Mouse (Mus musculus) liver, embryonic 12.5 days (tissue): ENCODE data around the gene Adamts4. TPM values are rescaled to one million over a fixed set of nuclear protein-coding genes. Genes with fewer than 3 reads are reported as not detected.
A peak's percentile ranks its signal among the peaks of the same experiment; 100 is the strongest.

Experiments
- ATAC-seq: fragments of 200-750 bp; cut with Nextera tagmentation; 2 replicates; pipeline ENCODE4 v1.8.0; 2017; ENCODE audit warnings: moderate number of reproducible peaks, mild to moderate bottlenecking, moderate library complexity
- H3K27ac ChIP-seq: fragments of 300-500 bp; sonication (generic); 2 replicates; pipeline ENCODE4 v1.5.1; 2016; ENCODE audit warnings: mild to moderate bottlenecking
- H3K27me3 ChIP-seq: fragments of 300-500 bp; sonication (generic); replicated peaks from 2 replicates; pipeline ENCODE4 v1.6.1; 2016; ENCODE audit warnings: mild to moderate bottlenecking, moderate library complexity
- H3K36me3 ChIP-seq: fragments of 300-500 bp; sonication (generic); 2 replicates; pipeline ENCODE4 v1.6.1; 2016; ENCODE audit warnings: mild to moderate bottlenecking, moderate library complexity
- H3K4me1 ChIP-seq: fragments of 300-500 bp; sonication (generic); 2 replicates; pipeline ENCODE4 v1.6.1; 2016
- H3K4me2 ChIP-seq: fragments of 300-500 bp; sonication (generic); 2 replicates; pipeline ENCODE4 v1.6.1; 2016; ENCODE audit warnings: mild to moderate bottlenecking, moderate library complexity
- H3K4me3 ChIP-seq: fragments of 300-500 bp; sonication (generic); 2 replicates; pipeline ENCODE4 v1.5.1; 2016; ENCODE audit warnings: mild to moderate bottlenecking, moderate library complexity
- H3K9ac ChIP-seq: fragments of 300-500 bp; sonication (generic); 2 replicates; pipeline ENCODE4 v1.6.1; 2016; ENCODE audit warnings: mild to moderate bottlenecking, moderate library complexity
- H3K9me3 ChIP-seq: fragments of 300-500 bp; sonication (generic); replicated peaks from 2 replicates; pipeline ENCODE4 v1.6.1; 2016; ENCODE audit warnings: mild to moderate bottlenecking, moderate library complexity
- WGBS: fragments of 180-500 bp; shearing (Covaris S2); methylation state at CpG from one replicate; pipeline ENCODE4 v1.1.7; 2016; ENCODE audit not compliant: insufficient replicate concordance; 5-methylcytosine and 5-hydroxymethylcytosine counted together
- polyA plus RNA-seq: library from polyadenylated mRNA; unstranded; fragments of >200 nt; fragmentation: Nextera tagmentation; extraction: Ambion mirVana; gene quantifications from 2 replicates; pipeline ENCODE4 v1.2.1, GENCODE M21; 2016

The Adamts4 gene
- polyA plus RNA-seq, 1 experiment from 2014 or later: 0.61 TPM

DNA sequence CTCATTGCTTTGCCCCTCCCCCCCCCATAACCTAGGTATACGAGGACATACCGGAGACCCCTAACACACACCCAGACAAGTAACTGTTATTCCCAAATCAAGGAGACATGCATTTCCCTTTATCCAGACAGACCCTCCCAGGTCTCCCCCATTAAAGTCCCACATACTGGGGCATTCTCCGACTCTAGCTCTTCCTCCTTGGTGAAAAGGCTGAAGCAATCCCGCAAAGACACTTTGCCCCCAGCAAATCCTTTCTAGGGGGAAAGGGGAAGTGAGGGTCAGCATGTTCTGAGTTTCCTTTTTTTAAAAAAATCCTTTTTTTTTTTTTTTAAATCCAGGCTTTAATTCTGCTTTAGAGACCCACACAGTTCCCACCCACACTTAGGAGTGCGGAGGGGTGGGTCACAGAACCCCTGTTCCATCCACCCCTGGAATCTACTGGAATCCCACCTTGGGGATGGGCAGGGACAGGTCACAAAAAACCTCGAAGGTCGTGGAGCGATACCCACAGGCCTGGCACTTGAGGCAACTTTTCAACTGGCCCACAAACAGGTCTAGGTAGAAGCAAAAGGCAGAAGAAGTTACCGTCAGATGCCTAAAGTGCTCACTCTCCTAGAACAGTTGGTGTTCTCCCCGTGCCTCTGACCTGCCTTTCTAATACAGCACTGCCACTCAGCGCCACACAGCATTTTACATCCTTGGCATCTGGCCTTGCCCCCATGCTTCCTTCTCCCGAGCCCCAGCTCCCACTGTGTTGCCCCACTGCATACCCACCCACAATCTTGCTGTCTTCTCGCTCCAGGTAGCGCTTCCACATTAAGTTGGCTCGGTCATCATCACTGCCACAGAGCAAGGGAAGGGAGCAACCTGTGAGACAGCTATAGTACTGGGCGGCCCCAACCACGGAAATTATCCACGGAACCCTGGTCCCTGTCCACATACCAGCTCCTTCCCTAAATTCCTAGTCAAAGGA lies 33.3 kb downstream of the Adamts4 start:
- ATAC-seq: no peak
- peaks cover 72% of the 10 kb centered on the region for H3K4me1 ChIP-seq

DNA sequence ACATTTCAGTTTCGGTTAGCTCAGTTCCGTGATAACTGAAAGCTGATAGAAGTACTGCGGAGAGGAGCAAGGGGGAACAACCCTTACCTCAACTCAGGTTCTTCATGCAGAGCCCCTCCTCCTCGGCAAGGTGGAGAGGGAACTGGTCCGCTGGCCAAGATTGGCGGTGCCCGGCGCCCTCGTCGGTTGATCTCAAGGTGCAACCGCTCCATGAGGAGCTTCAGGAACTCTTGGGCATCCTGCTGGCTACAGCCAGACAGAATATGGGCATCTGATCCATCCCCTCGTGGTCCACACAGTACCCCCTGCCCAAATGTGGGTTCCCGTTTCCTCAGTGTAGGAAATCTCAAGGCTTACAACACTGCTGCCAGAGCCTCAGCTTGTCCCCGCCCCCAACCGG lies 34.3 kb downstream of the Adamts4 start:
- 83% methylated on average over 15 of the region's 15 CpGs for WGBS
- Histone ChIP-seq H3K4me1 (peaks cover 66% of the 10 kb centered on the region), H3K9me3 (no peaks in the 10 kb centered on the region), H3K27me3 (no peaks in the 10 kb centered on the region), H3K27ac (no peak overlapping the region; the same call in 1 of the 2 replicates), H3K36me3 (peaks cover 68% of the 10 kb centered on the region), H3K4me2 (no peak overlapping the region), H3K9ac (no peak overlapping the region), H3K4me3 (no peak overlapping the region)
- ATAC-seq: no peak

More for the DNA sequence above, 33.3 kb downstream of the Adamts4 start:
- Histone ChIP-seq H3K36me3 (peaks cover 68% of the 10 kb centered on the region), H3K4me3 (no peak overlapping the region), H3K27me3 (no peaks in the 10 kb centered on the region), H3K9ac (peak overlapping the region; percentile 95; the same call in 1 of the 2 replicates), H3K4me2 (peak overlapping the region; percentile 89), H3K9me3 (no peaks in the 10 kb centered on the region), H3K27ac (peak overlapping the region; percentile 99)
- WGBS: 78% methylated on average over 18 of the region's 18 CpGs

DNA sequence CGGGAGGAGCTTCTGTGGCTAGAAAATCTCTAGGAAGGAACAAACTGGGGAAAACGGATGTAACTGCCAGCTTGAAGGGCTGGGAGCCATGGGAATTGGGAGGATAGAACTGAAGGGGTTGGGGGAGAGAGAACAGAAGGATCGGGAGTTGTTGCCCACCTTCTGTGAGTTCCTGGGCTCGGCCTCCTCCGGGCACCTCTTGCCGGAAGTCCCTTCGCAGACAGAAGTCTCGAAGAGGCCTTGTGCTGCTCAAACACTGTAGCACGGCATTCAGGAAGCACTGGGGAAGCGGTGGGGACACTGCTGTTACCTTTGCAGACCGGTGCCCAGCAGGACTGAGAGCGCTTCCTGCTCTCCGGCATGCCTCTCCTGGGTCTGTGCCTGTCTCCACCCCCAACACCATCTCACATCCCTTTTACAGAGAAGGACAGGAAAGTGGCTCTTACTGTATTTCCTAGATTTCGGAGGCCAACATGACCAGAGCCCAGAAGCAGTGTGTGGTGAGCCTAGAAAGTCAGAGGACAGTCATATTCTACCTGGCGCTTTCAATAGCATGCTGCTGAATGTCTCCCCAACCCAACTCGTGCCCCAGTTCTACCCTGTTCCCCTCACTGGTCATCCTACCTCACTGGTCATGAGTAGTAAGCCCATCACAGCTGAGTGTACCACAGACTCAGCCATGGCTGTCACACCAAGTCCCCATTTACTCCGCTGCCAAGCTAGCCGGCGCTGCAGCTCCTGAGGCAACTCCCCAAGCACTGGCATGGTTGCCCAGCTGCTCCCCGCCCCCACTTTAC lies 35.1 kb downstream of the Adamts4 start:
- H3K9me3 ChIP-seq: no peaks in the 10 kb centered on the region
- H3K27me3 ChIP-seq: no peaks in the 10 kb centered on the region
- H3K9ac ChIP-seq: no peak overlapping the region
- 74% methylated on average over 20 of the region's 20 CpGs for WGBS
- peaks cover 60% of the 10 kb centered on the region for H3K4me1 ChIP-seq
- no peak for ATAC-seq
- H3K36me3 ChIP-seq: peaks cover 70% of the 10 kb centered on the region
- no peak overlapping the region for H3K4me2 ChIP-seq
- H3K27ac ChIP-seq: peak overlapping the region; percentile 59; the same call in 1 of the 2 replicates
- no peak overlapping the region for H3K4me3 ChIP-seq

DNA sequence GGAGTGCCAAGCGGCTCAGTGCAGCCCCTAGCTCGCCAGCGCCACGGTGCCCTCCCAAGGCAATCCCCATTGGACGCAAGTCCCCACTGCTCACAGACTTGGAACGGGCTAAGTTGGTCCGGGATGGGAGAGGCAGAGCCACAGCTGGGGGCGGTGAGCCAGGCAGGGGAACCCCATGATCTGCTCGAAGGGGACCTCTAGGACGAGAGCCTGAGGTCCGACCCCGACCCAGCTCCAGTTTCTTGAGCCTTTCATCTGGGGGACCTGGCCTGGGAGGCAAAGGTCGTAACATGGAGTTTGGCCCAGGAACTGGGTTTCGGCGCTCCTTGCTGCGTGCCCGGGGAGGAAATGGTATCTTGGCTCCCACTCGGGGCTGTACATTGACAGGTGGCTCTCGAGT lies 36.3 kb downstream of the Adamts4 start:
- 0 out of 2 replicates have a peak overlapping the region, but pooled peaks have one; percentile 59 for H3K27ac ChIP-seq
- no peak for ATAC-seq
- H3K9me3 ChIP-seq: no peaks in the 10 kb centered on the region
- 84% methylated on average over 19 of the region's 19 CpGs for WGBS
- peaks cover 78% of the 10 kb centered on the region for H3K36me3 ChIP-seq
- peaks cover 62% of the 10 kb centered on the region for H3K4me1 ChIP-seq
- H3K27me3 ChIP-seq: no peaks in the 10 kb centered on the region
- H3K9ac ChIP-seq: no peak overlapping the region
- H3K4me3 ChIP-seq: peak overlapping the region; percentile 91
- peak overlapping the region; percentile 88 for H3K4me2 ChIP-seq

DNA sequence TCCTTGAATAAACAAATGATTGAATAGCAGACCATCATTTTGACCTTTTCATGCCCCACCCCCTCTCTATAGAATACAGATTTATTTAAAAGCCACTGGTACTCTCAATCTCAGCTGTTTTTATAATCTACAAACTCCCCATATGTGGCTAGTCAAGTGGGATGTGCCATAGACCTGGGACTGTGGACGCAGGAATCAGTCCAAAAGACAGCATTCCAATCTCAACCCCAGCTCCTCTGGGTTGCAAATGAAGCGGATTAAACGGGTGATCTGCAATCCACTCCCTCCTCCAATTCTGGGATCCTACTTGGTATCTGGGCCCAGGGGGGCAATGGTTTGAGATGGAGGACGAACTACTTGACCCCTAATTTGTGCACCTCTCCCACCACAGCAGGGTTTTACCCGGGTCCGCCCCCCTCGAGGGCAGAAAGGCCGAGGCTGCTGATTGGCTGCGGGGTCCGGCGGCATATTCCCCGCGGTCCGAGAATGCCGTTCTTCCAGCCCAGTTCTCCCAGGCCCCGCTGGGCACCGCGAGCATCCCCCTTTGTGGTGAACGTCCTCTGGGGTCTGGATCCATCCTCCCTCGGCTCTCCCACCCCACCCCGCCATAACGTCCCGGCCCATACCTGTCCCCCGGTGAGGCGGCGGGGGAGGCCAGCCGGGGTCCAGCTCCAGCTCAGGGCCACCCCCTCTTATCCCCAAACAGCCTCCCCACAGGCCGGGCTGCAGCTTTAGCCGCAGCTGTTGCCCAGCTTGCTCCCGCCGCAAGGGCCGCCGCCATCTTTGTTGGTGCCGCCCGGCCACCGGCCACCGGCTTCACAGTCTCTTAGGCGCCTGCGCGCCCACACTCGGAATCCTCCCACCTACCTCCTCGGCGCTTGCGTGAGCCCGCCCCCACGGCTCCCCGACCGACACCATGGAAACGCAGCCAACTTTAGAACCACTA lies 37.2 kb downstream of the Adamts4 start, which contains the start of gene Usp21:
Gene Usp21, minus strand, starts transcription at position 856 of the 946 bp plus-strand sequence.
- Histone ChIP-seq H3K27me3 (no peaks in the 10 kb centered on the region), H3K4me2 (peak within 1 kb of the TSS; percentile 88), H3K4me3 (peak within 1 kb of the TSS; percentile 91), H3K36me3 (peaks cover 80% of the 10 kb centered on the region), H3K9me3 (no peaks in the 10 kb centered on the region), H3K9ac (peak within 1 kb of the TSS; percentile 97), H3K27ac (peak within 1 kb of the TSS; percentile 85), H3K4me1 (peaks cover 66% of the 10 kb centered on the region)
- ATAC-seq: peak; percentile 94
- WGBS: under 1% methylated on average over 46 of the region's 49 CpGs

DNA sequence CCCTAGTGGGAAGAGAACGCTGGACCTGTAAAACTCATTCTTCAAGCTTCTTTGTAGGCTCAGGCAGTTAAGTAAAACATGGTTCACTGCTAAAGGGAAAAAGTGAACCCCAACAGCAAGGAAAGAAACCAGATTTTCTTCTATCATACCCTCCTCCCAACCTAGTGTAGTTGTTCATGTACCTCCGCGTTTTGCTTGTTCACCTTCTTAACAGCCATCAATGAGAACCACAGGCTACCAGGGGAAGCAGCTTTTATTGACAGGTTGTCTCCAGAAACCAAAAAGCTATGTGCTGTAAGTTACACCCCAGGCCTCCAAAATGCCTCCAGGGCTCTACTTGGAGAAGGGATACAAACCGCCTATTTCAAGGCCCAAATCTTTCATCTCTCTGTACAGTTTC lies 38.1 kb downstream of the Adamts4 start:
- H3K9me3 ChIP-seq: no peaks in the 10 kb centered on the region
- peaks cover 66% of the 10 kb centered on the region for H3K4me1 ChIP-seq
- peak overlapping the region; percentile 91 for H3K4me3 ChIP-seq
- WGBS: 56% methylated on average over 4 of the region's 4 CpGs
- peak overlapping the region; percentile 97; the same call in 1 of the 2 replicates for H3K9ac ChIP-seq
- no peak for ATAC-seq
- H3K36me3 ChIP-seq: peaks cover 77% of the 10 kb centered on the region
- H3K4me2 ChIP-seq: peak overlapping the region; percentile 88
- H3K27me3 ChIP-seq: no peaks in the 10 kb centered on the region
- H3K27ac ChIP-seq: peak overlapping the region; percentile 76

DNA sequence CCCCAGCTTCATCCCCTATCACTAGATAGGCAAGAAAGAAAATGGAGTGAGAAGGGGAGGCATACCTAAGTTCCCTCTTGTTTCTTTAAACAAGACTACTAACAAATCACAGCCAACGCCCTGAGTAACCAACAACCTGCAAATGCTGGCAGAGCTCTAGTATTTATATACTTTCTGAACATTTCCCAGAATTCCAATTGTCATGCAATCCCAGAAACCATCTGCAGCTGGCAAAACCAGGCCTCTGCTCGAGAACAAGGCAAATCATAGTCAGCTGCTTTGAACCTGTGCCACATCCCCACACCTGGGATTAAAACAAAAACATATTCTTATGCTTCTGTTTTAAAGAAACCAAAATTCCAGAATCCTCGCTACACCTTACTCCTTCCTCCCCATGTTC lies 43.1 kb downstream of the Adamts4 start:
- peak overlapping the region; percentile 68 for H3K4me2 ChIP-seq
- H3K9ac ChIP-seq: no peak overlapping the region
- H3K4me1 ChIP-seq: peaks cover 35% of the 10 kb centered on the region
- peak overlapping the region; percentile 82 for H3K4me3 ChIP-seq
- H3K36me3 ChIP-seq: peaks cover 40% of the 10 kb centered on the region
- no peaks in the 10 kb centered on the region for H3K9me3 ChIP-seq
- no peak for ATAC-seq
- 84% methylated on average over 3 of the region's 3 CpGs for WGBS
- no peak overlapping the region for H3K27ac ChIP-seq
- peaks cover 29% of the 10 kb centered on the region for H3K27me3 ChIP-seq

DNA sequence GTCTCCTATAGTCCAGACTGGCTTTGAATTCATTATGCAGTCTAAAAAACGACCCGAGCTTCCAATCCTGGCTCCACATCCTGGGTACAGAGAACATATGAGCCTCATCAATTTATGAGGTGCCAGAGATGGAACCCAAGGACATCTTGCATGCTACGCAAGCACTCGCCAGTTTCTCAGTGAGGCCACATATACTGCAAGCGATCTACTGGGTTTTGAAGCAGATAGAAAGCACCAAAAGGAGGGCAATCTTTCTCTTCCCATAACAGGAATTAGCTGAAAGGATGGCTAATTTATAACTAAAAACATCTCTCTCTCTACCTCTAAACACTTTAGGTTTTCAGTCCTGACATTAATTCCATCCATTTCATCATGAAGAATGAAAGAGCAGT lies 43.7 kb downstream of the Adamts4 start:
- Histone ChIP-seq H3K36me3 (peaks cover 35% of the 10 kb centered on the region), H3K4me2 (peak overlapping the region; percentile 68), H3K4me1 (peaks cover 30% of the 10 kb centered on the region), H3K4me3 (peak overlapping the region; percentile 82), H3K9ac (peak overlapping the region; percentile 80), H3K27me3 (peaks cover 34% of the 10 kb centered on the region), H3K27ac (peak overlapping the region; percentile 88), H3K9me3 (no peaks in the 10 kb centered on the region)
- 40% methylated on average over 5 of the region's 5 CpGs for WGBS
- no peak for ATAC-seq

DNA sequence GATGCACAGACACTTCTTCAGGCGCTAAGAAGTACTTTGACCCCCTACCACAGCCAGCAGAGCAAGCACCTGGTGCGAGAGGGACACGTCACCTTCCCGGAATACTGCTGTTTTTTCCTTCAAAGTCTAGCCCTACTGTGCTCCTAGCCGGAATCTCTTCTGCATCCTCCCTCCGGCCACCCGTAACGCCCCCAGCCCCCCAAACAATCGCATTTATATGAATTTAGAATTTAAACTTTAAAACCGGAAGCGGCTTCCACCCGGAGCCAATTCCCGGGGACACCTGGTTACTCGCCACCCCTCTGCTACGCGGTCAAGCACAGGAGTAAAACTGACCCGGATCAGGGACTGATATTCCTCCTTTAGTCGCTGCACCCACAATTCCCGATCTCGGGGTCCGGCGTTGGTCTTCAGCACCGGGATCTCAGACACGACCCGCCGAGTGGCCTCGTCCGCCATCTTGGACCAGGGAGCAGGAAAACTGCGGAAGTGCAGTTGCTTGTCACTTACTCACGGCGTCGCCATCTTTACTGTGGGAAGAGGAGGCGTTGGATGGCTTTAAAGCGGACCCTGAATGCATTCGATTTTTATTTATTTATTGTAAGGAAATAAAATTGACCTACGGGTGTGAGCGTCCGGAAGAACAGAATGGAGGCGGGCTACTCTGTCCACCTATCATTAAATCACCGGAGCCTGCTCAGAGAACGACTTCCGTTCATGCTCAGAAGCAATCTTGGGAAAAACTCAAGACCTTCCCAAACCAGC lies 44.3 kb downstream of the Adamts4 start, which contains the start of gene Ufc1:
Gene Ufc1, minus strand, starts transcription at position 727 of the 765 bp plus-strand sequence.
- H3K4me1 ChIP-seq: peaks cover 30% of the 10 kb centered on the region
- H3K9ac ChIP-seq: peak within 1 kb of the TSS; percentile 80
- peak within 1 kb of the TSS; percentile 68 for H3K4me2 ChIP-seq
- H3K4me3 ChIP-seq: peak within 1 kb of the TSS; percentile 82
- peaks cover 36% of the 10 kb centered on the region for H3K27me3 ChIP-seq
- WGBS: under 1% methylated on average over 42 of the region's 42 CpGs
- ATAC-seq: peak; percentile 68
- peak within 1 kb of the TSS; percentile 88 for H3K27ac ChIP-seq
- H3K36me3 ChIP-seq: peaks cover 29% of the 10 kb centered on the region
- no peaks in the 10 kb centered on the region for H3K9me3 ChIP-seq

DNA sequence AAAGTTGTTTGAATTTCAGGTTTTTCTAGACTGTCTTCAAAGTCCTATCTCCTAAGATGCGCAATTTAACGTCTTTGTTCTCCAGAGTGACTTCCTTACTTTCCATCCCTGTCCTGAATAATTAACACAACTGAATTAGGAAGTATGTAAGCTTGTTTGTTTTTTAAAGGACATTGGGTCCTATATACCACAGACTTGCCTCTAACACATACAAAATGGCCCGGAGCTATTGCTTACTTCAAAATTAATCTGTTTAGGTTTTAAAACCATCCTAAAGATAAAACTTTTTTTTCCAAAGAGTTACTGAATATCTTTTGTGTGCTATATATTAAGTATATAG lies 44.8 kb downstream of the Adamts4 start:
- WGBS: 11% methylated on average over 3 of the region's 3 CpGs
- Histone ChIP-seq H3K9ac (peak overlapping the region; percentile 80; the same call in 1 of the 2 replicates), H3K27me3 (peaks cover 36% of the 10 kb centered on the region), H3K27ac (peak overlapping the region; percentile 88), H3K4me1 (peaks cover 30% of the 10 kb centered on the region), H3K9me3 (no peaks in the 10 kb centered on the region), H3K4me2 (peak overlapping the region; percentile 68), H3K4me3 (peak overlapping the region; percentile 82), H3K36me3 (peaks cover 23% of the 10 kb centered on the region)
- no peak for ATAC-seq
